Mouse (Mus musculus) right cerebral cortex, postnatal 36 days (tissue): Measurements from ENCODE around the gene Klk10.

Experiments
- DNase-seq, 2 experiments: peaks; one replicate each; pipeline ENCODE4 v3.0.0; 2022; ENCODE audit warnings: low spot score in 2 of 2, mixed read lengths in 1 of 2

Klk10 gene

DNA sequence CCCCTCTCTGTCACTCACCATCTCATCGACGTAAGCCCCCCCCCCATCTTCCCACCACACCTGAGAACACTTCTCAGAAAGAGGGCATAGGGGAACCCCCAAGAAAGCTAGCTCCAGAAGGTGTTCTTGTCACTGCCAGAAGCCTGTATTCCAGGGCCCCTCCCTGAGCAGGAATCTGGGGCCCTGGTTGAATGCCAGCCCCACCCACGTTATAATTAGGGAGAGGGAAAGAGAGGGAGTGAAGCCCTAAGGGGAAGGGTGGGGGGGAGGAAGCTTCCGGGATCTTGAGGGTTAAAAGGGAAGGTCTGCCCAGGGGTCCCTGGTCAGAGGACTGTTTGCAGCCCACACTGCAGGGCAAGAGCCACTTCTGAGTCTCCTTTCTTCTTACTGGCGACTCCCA lies at the start of gene Klk10:
Gene Klk10 (plus strand): TSS at position 290 of the 400 bp plus-strand sequence.
- DNase-seq, result no peak

DNA sequence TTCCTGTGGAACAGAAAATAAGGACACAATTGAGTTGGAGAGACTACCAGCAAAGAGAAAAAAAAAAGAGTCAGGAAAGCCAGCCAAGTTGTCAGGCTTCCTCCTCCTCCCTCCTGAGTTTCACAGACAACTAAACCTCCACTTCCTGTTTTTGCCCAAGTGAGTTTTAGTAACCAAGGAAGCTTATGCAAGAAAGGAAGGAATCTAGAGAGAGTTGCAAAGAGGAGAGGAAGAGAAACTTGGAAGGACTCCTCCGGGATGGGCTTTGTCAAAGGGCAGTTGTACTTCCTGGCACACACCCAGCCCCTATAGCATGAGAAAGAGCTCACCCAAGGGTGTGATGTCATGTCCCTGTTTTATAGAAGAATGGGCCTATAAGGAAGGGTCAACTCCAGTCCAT lies 33.0 kb upstream of the Klk10 start:
- DNase-seq, result peak in 1 of 2 experiments; percentile 12

GRCm38 (mm10) chr7:43752806-43753205 lies 28.0 kb upstream of the Klk10 start:
- no peak for DNase-seq

GRCm38 (mm10) chr7:43766484-43766883 lies 14.4 kb upstream of the Klk10 start:
- DNase-seq, result no peak

GRCm38 (mm10) chr7:43768597-43768996 lies 12.2 kb upstream of the Klk10 start, which contains the start of gene Klk12:
Gene Klk12 (plus strand): TSS chr7:43768897.
- DNase-seq, result no peak

DNA sequence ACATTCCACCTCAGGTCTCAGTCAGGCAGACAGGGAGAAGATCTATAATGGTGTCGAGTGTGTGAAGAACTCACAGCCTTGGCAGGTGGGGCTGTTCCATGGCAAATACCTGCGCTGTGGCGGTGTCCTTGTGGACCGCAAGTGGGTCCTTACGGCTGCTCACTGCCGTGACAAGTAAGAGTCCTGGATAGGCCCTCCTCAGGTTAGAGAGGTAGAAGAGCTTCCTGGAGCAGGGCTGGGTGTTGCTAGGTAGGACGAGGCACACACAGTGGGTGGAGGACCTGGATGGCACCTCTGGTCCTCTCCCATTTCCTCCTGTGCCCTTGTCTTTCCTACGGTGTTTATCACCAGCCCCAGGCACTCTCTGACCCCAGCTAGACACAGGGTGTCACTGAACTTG lies 11.2 kb upstream of the Klk10 start:
- no peak for DNase-seq

DNA sequence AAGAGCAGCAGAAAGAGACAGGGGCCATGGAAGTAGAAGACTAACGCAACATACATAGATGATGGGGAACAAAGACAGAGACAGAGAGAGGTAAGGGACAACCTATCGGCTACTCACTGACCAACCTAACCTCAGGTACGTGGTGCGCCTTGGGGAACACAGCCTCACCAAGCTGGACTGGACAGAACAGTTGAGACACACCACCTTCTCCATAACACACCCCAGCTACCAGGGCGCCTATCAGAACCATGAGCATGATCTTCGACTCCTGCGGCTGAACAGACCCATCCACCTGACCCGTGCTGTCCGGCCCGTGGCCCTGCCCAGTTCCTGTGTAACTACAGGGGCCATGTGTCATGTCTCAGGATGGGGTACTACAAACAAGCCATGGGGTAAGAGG lies 10.1 kb upstream of the Klk10 start:
- DNase-seq, result no peak

DNA sequence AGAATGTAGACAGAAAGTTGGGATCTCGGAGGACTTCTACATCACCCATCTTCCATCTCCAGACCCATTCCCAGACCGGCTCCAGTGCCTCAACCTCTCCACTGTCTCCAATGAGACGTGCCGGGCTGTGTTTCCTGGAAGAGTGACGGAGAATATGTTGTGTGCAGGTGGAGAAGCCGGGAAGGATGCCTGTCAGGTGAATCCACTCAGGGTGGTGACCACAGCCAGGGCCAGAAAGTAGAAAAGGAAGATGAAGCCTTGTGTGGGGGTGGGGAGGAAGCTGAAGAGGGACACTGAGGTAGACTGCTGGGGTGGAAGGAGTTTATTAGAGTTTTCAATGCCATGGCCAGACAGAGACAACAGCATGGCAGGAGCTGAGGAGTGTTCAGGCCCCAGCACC lies 8.9 kb upstream of the Klk10 start:
- no peak for DNase-seq

DNA sequence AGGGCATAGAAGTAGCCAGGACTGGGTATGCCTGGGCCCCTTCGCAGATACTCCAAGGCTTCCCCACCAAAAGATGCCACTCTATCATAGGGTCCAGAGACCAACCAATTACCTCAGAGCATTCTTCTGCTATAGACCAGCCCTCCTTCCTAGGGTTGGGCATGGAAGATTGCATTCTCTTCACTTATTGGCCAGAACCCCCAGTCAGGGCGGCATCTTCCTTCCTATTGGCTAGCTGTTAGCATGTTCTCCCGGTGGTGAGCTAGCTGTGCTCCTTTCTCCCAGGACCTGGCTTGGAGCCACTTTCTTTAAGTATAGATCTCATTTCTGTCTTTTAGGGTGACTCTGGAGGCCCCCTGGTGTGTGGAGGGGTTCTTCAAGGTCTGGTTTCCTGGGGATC lies 7.9 kb upstream of the Klk10 start:
- no peak for DNase-seq

DNA sequence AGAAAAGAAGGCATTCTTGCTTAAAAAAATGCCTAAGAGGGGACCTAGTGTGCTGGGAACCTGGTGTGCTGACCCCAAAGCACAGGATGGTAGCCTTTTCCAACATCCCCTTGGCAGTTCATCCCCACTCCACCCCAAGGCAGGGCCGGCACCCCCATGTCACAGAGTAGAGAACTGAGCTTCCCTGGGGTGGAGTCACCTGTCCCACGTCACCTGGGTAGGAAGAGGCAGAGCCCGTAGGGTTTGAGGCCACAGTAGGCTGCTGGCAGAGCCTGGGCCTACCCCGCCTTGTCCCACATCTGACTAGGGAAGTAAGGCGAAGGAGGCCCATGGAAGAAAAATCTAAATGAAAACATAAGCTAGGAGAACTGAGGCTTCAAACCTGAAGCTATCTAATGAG lies 6.5 kb upstream of the Klk10 start, which contains the start of gene Klk11:
Gene Klk11 (plus strand): TSS at position 241 of the 400 bp plus-strand sequence.
- DNase-seq, result no peak

- no peak for DNase-seq
Observed at GRCm38 (mm10) chr7:43774802-43775201, 6.0 kb upstream of the Klk10 start.

DNA sequence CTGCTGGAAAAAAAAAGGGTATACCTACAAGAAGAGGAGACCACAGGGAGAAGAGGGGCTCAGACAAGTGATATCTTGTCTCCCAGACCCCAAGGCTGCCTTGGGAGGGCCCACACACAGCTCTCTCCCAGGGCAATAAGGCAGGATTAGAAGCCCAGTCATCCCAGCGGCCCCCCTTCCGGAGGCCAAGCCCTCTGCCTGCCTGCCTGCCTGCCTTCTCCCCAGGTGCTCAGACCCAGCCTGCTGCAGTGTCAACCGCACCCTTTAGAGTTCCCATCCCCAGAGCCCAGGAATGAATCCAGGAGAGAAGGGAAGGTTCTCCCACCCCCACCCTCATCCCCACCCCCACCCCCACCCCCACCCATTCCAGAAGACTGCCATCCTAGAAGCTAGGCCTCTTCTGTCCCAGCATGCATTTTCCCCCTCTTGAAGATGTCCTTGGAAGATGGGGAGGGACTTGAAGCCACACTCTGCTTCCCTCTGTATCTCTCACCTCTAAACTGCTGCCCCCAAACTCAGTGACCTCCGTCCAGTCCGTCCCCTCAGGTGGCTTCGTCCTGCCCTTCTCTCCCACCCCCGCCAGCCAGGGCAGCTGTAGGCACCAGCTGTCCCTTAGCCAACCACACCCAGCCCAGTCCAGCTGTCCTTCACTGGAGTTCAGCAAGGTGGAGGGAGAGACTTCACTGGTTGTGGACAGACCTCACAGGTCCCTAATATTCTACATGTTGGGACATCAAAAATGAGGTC lies 5.4 kb upstream of the Klk10 start:
- DNase-seq, result no peak

- DNase-seq, result no peak
Observed at GRCm38 (mm10) chr7:43776506-43776905, 4.3 kb upstream of the Klk10 start.

DNA sequence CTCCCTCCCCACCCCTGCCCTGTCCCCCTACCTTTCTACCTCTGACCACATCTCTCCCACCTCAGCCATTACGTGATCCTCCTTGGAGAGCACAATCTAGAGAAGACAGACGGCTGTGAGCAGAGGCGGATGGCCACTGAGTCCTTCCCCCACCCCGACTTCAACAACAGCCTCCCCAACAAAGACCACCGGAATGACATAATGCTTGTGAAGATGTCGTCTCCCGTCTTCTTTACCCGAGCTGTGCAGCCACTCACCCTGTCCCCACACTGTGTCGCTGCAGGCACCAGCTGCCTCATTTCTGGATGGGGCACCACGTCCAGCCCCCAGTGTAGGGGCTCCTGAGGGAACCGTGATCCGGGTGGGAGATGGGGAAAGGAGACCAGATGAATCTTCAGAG lies 3.4 kb upstream of the Klk10 start:
- no peak for DNase-seq

DNA sequence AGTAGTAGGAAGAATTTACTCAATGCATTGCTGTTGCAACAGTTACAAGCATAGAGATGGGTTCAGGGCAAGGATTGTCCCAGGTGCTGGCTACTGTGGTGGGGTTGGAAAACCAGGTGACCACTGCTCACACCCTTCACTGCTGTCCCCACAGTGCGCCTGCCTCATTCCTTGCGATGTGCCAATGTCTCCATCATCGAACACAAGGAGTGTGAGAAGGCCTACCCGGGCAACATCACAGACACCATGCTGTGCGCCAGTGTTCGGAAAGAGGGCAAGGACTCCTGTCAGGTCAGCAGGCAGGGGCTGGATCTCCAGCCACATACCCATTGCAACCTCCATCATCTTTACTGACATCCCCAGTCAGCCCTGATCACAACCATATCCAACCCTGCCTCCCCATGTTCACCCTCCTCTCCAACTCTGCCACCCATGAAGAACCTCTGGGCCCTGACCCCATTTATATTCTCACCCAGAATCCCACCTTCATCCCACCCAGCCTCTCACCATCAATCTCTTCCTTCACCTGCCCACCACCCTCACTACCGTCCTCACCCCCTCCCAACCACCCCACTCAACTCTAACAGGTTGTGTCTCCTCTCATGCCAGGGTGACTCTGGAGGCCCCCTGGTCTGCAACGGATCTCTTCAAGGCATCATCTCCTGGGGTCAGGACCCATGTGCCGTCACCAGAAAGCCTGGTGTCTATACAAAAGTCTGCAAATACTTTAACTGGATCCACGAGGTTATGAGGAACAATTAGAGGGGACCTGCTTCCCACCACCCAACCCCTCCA lies 2.5 kb upstream of the Klk10 start:
- DNase-seq, result no peak

- DNase-seq, result no peak
Observed at GRCm38 (mm10) chr7:43780241-43780640, 594 bp upstream of the Klk10 start.

GRCm38 (mm10) chr7:43781541-43781940 lies 706 bp downstream of the Klk10 start:
- no peak for DNase-seq

DNA sequence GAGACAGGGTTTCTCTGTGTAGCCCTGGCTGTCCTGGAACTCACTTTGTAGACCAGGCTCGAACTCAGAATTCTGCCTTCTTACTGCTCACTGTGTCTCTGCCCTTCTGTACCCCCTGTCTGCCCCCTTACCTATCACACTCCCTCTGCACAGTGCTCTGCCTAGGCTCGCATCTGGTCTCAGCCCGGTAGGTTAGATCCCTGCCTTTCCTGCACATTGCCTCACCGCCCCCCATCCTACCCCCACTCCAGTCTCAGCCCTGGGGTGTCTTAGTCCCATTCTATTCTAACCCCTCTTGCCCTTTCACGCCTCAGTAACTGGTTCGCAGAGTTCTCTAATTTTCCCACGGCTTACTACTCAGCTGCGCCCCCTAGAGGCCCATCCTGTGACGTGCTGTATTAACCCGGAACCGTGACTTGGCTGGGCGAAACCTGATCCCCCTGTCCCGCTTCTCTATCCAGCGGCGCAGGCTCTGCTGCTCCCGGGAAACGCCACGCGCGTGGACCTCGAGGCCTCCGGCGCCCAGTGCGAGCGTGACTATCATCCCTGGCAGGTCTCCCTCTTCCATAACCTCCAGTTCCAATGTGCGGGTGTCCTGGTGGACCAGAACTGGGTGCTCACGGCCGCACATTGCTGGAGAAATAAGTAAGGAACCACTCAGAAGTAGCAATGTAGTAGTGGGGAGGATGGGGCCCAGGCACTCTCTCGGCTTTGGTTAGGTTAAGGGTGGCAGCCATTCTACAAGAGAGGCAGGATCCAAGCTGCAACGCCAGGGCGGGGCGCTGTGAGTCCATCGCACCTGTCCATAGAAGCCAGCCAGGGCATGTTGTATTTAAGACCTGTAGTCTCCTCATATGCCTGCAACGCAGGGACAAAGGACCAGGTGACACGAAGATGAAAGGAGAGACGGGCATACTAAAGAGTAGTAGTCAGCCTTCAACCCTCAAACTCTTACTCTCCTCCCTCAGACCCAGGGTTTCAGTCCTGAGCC lies 1.7 kb downstream of the Klk10 start:
- peak in 1 of 2 experiments; percentile 30 for DNase-seq

DNA sequence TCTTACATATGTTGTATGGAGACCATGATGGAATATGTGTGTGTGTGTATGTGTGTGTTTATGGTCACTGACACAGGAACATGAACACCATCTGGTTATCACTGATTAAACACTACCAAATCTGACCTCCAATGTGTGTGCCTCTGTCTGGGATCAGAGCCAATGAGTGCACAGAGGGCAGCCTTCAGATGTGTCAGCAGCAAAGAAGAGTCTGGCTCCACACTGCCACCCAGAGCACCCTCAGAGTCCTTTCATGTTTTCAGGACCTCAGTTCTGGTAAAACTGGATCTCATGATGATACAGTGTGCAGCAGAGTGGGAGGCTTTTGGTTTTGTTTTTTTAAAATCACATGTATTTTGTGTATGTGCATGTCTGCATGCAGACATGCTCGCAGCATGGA lies 4.5 kb downstream of the Klk10 start:
- DNase-seq, result no peak

DNA sequence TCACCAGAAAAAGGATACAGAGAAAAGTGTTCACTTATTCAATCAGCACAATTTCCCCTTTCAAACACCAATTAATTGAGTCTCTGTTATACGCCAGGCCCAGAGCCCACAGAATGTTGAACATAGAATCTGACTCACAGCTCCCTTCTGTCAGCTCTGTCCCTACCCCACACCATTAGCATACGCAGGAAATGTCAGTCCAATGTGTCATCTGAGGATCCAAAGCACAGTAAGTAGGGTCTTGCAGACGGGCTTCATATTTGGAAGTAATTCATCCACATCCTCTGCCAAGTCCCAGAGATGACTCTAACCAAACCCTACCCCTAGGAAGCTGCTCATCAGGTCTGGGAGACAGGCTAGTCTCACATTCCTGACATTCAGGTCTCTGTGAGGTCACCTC lies 7.3 kb downstream of the Klk10 start:
- DNase-seq, result no peak

- no peak for DNase-seq
Observed at GRCm38 (mm10) chr7:43789295-43789694, 8.5 kb downstream of the Klk10 start.

DNA sequence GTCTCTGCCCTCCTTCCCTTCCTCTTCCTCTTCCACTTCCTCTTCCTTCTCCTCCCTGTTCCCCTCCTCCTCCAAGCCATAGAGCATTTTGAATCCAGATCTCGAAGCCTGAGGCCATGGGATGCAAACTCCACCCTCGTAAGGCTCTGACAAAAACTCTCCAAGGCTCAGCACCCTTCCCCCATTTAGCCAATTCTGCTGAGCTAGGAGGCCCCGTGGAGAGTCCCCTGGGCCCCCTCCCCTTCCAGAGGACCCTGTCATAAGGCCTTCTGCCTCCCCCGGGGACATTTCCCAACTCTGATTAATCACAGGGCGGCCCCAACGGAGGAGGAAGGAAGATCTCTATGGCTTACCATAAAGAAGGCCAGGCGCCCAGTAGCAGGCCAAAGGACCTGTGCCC lies 10.8 kb downstream of the Klk10 start, which contains the start of gene Klk9:
Gene Klk9 (plus strand): TSS at position 301 of the 400 bp plus-strand sequence.
- no peak for DNase-seq
